Mouse (Mus musculus): Measurements from ENCODE around the gene Dpf2. TPM values are rescaled to one million over a fixed set of nuclear protein-coding genes. Genes with fewer than 3 reads are reported as not detected.

Dpf2 gene
- total RNA-seq, 2 experiments from 2014 or later = 87.8 to 88.4 TPM

DNA sequence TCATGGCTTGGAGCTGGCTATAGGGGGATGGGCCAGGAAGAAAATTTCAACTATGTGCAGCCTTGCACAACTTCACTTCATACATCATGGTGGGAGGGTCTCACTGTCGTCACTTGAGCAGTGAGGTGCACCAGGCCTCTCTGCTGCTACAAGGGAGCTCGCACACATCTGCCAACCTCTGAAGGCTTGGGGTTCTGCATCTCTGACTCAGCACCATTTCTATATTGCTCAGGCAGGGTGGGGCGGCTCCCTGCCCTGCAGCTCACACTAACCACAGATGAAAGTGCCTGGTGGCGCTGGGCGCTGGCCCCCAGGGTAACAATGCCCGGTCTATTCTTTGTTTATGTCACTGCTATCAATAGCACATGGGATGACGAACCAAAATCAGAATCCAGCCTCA, 32.2 kb upstream of the Dpf2 start:
- Histone ChIP-seq H3K27ac (peak overlapping the region; percentile 91), H3K4me3 (no peak overlapping the region)
- no peak for TF ChIP-seq CTCF (IDR thresholded peaks at IDR 0.05)
- intact Hi-C loops (cut with DNase I) = no loop called here
- DNase-seq = no peak

DNA sequence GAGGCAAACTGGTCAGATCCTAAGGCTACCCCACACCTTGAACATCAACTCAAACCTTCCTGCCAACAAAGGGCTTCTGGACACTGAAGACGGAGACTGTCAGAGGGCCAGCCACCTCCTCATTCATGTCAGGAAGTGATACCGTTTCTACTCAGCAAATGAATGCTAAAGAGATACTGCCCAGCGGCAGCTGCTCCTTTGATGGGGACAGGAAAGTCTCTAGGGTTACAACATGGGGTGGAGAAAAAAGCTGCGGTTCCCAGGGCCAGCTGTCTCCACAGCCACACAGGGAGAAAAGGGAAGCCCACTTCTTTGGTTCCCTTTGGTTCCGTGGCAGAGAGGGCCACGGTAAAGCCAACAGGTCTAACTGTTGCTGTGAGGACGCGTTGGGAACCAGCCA, 31.3 kb upstream of the Dpf2 start:
- intact Hi-C loops (cut with DNase I) = no loop called here
- DNase-seq = peak; percentile 38
- Histone ChIP-seq H3K4me3 (no peak overlapping the region), H3K27ac (peak overlapping the region; percentile 91)
- TF ChIP-seq CTCF (IDR thresholded peaks at IDR 0.05) = no peak

DNA sequence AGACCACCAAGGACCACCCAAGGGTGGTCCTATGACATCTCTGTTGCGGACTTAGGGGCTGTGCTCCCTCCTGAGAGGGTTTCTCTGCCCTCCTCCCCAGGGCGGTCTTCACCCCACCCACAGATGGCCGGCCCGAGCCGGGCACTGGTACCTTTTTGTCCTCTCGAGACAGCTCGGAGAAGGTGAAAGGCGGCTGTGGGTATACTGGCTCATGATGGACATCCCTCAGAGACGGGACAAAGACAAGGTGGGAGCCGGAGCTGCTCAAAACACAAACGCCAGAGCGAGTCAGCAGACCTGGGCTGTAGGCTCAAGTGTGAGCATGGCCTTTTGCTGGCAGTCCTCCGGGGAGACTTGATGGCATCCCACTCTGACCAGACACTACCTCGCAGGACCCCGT, 30.6 kb upstream of the Dpf2 start:
- Histone ChIP-seq H3K27ac (peak overlapping the region; percentile 91), H3K4me3 (no peak overlapping the region)
- TF ChIP-seq CTCF (IDR thresholded peaks at IDR 0.05) = no peak
- intact Hi-C loops (cut with DNase I) = loop anchor here (2.0 kb wide), 1 partner anchor 13 kb away; no protein-coding TSS in a partner anchor
- peak; percentile 38 for DNase-seq

DNA sequence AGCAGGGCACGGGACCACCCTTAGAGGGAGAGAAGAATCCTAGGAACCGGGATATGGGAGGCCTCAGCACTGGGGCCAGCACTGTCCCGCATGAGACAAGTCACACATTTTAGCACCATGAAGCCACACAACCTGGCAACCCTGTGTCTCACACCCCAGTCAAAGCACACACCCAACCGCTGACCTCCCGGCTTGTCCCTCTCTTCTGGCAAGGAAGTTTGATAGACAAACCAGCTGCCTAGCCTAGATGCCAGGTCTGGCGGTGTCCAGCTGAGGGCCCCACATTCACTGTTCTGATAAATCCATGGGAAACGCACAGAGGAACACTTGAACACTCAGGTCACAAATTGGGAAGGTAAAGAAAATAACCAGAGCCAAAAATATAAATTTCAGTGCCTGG, 29.8 kb upstream of the Dpf2 start:
- TF ChIP-seq CTCF (IDR thresholded peaks at IDR 0.05) = no peak
- peak; percentile 78 for DNase-seq
- intact Hi-C loops (cut with DNase I) = loop anchor here (2.0 kb wide), 1 partner anchor 14 kb away; no protein-coding TSS in a partner anchor
- Histone ChIP-seq H3K27ac (peak overlapping the region; percentile 91), H3K4me3 (peak overlapping the region; percentile 15; the same call in 1 of the 2 replicates)

DNA sequence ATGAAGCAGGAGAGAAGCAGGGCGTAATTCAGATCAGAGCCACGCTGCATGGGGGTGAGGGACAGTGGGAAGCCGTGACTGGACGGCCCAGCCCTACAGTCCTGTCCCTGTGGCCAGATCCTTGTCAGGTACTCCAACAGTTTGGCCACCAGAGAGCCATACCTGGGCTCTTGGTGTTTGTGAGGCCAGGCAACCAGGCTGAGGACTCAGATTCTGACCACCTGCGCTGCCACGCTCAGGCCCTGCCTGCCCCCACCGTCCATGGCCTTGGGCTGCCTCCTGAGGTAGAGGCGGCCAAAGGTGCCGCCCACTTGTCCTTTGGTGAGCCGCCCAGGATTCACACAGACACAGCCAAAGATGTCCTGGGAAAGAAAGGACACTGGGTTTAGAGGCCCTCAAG, 27.8 kb upstream of the Dpf2 start:
- DNase-seq = peak; percentile 80
- Histone ChIP-seq H3K27ac (peak overlapping the region; percentile 91), H3K4me3 (peak overlapping the region; percentile 37; the same call in 1 of the 2 replicates)
- intact Hi-C loops (cut with DNase I) = loop anchor here (2.0 kb wide), 1 partner anchor 16 kb away; the partner anchor contains the start of gene Cdc42ep2
- TF ChIP-seq CTCF (IDR thresholded peaks at IDR 0.05) = no peak

DNA sequence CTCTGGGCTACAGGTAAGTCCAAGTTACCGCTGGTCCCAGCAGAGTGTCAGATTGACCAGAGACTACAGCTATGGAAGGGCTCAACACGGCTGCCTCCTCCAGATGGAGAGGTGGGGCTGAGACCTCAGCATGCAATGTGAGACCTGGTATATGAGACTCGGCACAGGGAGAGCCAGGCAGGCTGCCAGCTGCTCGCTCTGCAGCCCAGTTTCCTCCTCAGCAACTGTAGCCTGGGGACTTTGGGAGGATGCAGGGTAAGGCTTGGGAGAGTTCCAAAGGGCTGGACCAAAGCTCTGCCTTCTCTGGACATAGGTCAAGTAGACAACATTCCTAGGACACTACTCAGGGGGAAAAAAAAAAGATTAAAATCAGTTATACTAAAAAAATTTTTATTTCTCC, 27.4 kb upstream of the Dpf2 start:
- H3K4me3 ChIP-seq = peak overlapping the region; percentile 37; the same call in 1 of the 2 replicates
- intact Hi-C loops (cut with DNase I) = loop anchor here (2.0 kb wide), 1 partner anchor 15 kb away; the partner anchor contains the start of gene Cdc42ep2
- no peak for TF ChIP-seq CTCF (IDR thresholded peaks at IDR 0.05)
- peak; percentile 95 for DNase-seq
- peak overlapping the region; percentile 91 for H3K27ac ChIP-seq

DNA sequence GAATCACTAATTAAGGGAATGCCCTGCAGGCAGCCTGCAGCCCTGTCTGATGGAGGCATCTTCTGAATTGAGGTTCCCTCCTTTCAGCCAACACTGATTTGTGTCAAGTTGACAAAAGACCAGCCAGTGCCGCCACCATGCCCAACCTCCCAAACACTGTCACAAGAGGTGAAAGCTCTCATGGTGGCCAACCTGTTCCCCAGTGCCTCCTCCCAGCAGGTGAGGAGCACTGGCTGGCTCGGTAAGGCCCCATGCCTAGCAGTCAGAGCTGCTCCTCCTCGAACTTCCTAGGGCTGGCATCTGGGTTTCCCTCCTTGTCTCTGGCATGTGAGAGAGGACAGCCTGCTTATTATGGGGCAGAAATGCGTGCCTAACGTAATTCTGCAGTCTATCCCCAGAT, 26.9 kb upstream of the Dpf2 start:
- intact Hi-C loops (cut with DNase I) = loop anchor here (2.0 kb wide), 1 partner anchor 15 kb away; the partner anchor contains the start of gene Cdc42ep2
- no peak for TF ChIP-seq CTCF (IDR thresholded peaks at IDR 0.05)
- Histone ChIP-seq H3K27ac (peak overlapping the region; percentile 91), H3K4me3 (0 out of 2 replicates have a peak overlapping the region, but pooled peaks have one; percentile 2)
- DNase-seq = no peak

DNA sequence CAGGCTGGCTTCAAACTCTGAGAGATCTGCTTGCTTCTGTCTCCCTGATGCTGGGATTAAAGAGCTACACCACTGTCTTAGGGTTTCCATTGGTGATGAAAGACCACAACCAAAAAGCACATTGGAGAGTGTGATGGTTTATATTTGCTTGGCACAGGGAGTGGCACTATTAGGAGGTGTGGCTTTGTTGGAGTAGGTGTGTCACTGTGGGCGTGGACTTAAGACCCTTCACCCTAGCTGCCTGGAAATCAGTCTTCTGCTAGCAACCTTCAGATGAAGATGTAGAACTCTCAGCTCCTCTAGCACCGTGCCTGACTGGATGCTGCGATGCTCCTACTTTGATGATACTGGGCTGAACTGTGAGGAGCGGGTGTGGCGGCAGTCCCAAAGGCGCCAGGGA, 25.7 kb upstream of the Dpf2 start:
- no peak for DNase-seq
- peak overlapping the region; percentile 64 for H3K27ac ChIP-seq
- H3K4me3 ChIP-seq = no peak overlapping the region
- intact Hi-C loops (cut with DNase I) = no loop called here
- no peak for TF ChIP-seq CTCF (IDR thresholded peaks at IDR 0.05)

DNA sequence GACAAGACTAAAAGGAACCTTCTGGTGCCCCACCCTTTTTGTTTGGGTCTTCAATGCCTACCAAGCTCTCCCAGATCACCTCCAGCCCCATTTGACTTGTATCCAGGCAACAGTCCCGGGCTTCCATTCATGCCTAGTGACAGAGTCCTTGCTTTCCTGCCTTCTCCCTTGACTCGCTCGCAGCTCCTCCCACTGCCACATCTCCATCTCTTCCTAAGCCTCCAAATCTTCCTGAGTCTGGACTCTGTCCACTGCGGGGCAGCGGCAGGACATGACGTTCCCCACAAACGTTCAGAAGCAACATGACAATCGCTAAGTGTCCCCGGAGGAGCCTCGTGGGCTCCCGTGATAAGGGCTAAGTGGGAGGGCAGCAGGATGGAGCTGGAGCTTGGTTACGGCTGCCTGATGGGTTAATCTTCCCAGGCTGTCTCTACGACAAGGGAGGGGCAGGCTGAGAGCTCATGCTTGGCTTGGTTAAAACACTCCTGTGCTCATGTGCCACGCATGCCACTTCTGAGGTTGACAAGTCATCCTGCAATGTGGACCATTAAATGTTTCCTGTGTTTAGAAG, 25.1 kb upstream of the Dpf2 start:
- Histone ChIP-seq H3K4me3 (peak overlapping the region; percentile 15; the same call in 1 of the 2 replicates), H3K27ac (peak overlapping the region; percentile 64)
- DNase-seq = no peak
- intact Hi-C loops (cut with DNase I) = no loop called here
- no peak for TF ChIP-seq CTCF (IDR thresholded peaks at IDR 0.05)

DNA sequence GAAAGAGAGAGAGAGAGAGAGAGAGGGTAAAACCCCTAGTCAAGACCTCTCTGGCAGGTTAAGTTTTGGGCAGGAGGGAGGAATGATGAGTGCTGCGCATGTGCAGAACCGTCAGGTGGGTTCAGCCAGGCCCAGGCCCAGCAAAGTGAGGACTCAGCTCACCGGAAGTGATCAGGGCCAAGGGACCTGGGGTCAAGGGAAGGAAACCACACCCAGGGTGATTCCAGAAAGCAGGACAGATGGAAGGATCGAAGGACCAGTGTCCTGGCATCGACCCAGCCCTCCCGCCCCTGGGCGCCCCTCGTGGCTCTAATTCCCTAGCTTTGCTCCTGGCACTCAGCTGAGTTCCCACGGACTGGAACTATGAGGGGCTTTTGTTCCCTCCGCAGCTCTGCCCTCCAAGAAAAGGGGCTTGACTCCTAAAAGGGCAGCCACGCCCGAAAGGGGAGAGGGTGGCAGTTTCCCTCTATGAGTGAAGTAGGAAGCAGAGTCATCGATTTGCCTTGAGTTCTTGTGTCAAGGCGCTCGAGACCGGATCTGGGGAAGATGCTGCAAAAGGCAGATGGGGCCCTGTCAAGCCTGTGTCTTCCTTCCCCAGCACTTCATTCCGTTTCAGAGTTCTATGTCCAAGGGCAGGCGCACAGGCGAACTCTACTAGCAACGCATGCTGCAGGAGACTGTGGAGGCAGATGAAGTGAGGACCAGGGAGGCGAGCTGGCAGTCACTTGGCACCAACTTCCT, 24.5 kb upstream of the Dpf2 start:
- H3K27ac ChIP-seq = peak overlapping the region; percentile 64
- H3K4me3 ChIP-seq = peak overlapping the region; percentile 15; the same call in 1 of the 2 replicates
- TF ChIP-seq CTCF (IDR thresholded peaks at IDR 0.05) = no peak
- DNase-seq = no peak
- intact Hi-C loops (cut with DNase I) = no loop called here

DNA sequence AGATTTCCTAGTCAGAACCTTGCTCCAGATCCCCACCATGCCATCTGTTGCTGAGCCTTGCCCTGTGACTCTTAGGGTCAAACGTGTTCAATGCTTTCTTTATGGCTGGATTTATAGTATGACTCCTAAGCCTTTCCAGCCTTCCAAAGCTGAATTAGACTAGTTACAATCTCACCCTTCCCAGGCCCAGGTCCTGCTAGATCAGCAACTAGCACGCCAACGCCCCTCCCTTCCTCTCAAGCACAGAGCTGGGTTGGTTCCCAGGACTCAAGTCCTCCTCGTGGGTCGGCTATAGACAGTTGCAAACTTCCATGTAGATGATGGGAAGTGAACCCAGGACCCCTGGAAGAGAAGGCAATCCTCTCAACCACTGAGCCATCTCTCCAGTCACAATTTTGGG, 22.9 kb upstream of the Dpf2 start:
- intact Hi-C loops (cut with DNase I) = no loop called here
- DNase-seq = peak; percentile 64
- no peak overlapping the region for H3K4me3 ChIP-seq
- no peak for TF ChIP-seq CTCF (IDR thresholded peaks at IDR 0.05)
- H3K27ac ChIP-seq = peak overlapping the region; percentile 65

DNA sequence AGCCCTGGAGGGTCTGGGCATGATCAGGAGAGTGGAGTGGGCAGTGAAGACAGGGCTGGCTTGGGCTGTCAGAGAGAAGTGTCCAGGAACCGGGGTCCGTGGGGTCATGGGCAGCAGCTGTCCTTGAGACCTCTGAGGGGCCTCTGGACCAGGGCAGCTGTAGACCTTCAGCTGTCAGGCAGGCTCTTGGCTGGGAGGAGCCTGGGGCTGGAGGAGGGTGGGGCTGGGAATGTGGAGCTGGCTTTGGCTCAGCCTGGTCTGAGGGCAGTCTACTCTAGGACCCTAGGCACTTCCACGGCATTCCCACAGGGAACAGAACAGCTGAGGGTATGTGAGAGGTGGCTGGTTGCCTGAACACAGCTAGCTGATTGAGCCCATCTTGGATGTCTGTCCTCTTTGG, 22.5 kb upstream of the Dpf2 start:
- no peak for TF ChIP-seq CTCF (IDR thresholded peaks at IDR 0.05)
- H3K4me3 ChIP-seq = no peak overlapping the region
- H3K27ac ChIP-seq = peak overlapping the region; percentile 65
- intact Hi-C loops (cut with DNase I) = no loop called here
- DNase-seq = peak; percentile 73

All from gastrocnemius, adult 2 months (tissue).